In the genomic region with DNA sequence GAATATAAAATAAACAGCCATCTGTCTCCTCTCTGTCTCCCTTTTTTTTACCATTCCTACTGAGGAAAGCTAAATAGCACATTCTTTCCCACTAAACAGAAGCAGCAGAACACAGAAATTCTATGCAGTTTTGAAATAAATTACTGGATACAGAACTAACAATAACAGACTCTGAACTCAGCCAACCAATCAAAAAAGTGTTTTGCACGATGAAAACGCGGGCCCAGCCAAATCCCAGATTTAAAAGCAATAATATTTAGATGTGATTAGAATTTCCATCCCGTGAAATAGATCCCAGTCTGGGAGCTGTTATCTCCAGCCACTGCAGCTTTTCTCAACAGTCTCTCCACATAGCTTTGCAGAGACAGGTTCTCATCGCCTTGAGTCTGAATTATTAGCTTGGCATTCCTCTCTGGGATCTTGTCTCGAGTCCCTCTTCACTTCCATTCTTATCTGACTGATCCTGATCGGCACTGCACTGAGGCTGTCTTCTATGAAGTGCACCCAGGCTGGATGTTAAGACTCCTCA, we compare ENCODE assay signal across 20 mouse cellular contexts.
A peak's percentile ranks its signal among the peaks of the same experiment; 100 is the strongest.
DNase-seq lines count a peak whose midpoint lies in the region; ATAC-seq and TF ChIP-seq lines count a peak whose summit lies in the region.
"Had no signal": no experiment of that assay in that cellular context is flagged by ENCODE, and none has a peak within 500 bp of the region (broad histone marks: within the 10 kb centered on the region; RNA-seq: fewer than 3 reads in every experiment).

No protein-coding gene starts in this region.

- no peaks in the 10 kb centered on the region for H3K9me3 ChIP-seq in forebrain, postnatal 0 days (ENCODE audit: low read length)
- no peaks in the 10 kb centered on the region for H3K9me3 ChIP-seq in forebrain, embryonic 16.5 days (ENCODE audit: control insufficient read depth, low read length)
- H3K9me3 ChIP-seq in kidney, embryonic 15.5 days (replicated peaks) = no peaks in the 10 kb centered on the region
- H3K9me3 ChIP-seq: forebrain, embryonic 12.5 days; heart, embryonic 10.5 days; hindbrain, embryonic 12.5 days had no signal

- no peaks in the 10 kb centered on the region for H3K36me3 ChIP-seq in forebrain, postnatal 0 days (ENCODE audit: insufficient read depth)
- H3K36me3 ChIP-seq in forebrain, embryonic 16.5 days (ENCODE audit: control insufficient read depth, insufficient read depth) = no peaks in the 10 kb centered on the region
- no peaks in the 10 kb centered on the region for H3K36me3 ChIP-seq in kidney, embryonic 15.5 days
- H3K36me3 ChIP-seq: forebrain, embryonic 12.5 days; heart, embryonic 10.5 days; hindbrain, embryonic 12.5 days had no signal

- peak; percentile 43; the same call in 1 of the 2 replicates for ATAC-seq in forebrain, postnatal 0 days
- ATAC-seq in forebrain, embryonic 16.5 days = no peak
- no peak for ATAC-seq in kidney, embryonic 15.5 days (replicated peaks; ENCODE audit: low FRiP score)
- ATAC-seq: hindbrain, embryonic 16.5 days had no signal

- peaks cover 7% of the 10 kb centered on the region; the same call in 1 of the 2 replicates for H3K4me1 ChIP-seq in forebrain, postnatal 0 days (ENCODE audit: insufficient read depth)
- H3K4me1 ChIP-seq in forebrain, embryonic 16.5 days (replicated peaks; ENCODE audit: control insufficient read depth, insufficient read depth, low read length) = peaks cover 5% of the 10 kb centered on the region
- 0 out of 2 replicates have a peak, but pooled peaks cover 4% of the 10 kb centered on the region for H3K4me1 ChIP-seq in kidney, embryonic 15.5 days

- 59% methylated on average over 7 of the region's 7 CpGs for WGBS in forebrain, postnatal 0 days
- WGBS in forebrain, embryonic 16.5 days = 70% methylated on average over 7 of the region's 7 CpGs
- 60% methylated on average over 7 of the region's 7 CpGs for WGBS in kidney, embryonic 15.5 days

- no peaks in the 10 kb centered on the region for H3K27me3 ChIP-seq in forebrain, postnatal 0 days (ENCODE audit: insufficient read depth, low read length)
- no peaks in the 10 kb centered on the region for H3K27me3 ChIP-seq in forebrain, embryonic 16.5 days (replicated peaks; ENCODE audit: control insufficient read depth, insufficient read depth, low read length)
- H3K27me3 ChIP-seq in kidney, embryonic 15.5 days = no peaks in the 10 kb centered on the region
- H3K27me3 ChIP-seq: forebrain, embryonic 12.5 days; hindbrain, embryonic 12.5 days had no signal

- no peak for TF ChIP-seq CTCF in forebrain, postnatal 0 days (IDR thresholded peaks at IDR 0.05; ENCODE audit: low read depth)
- no peak for TF ChIP-seq CTCF in layer of hippocampus, adult 2 months (conservative IDR thresholded peaks at IDR 0.05)

- no peak overlapping the region for H3K9ac ChIP-seq in forebrain, postnatal 0 days
- H3K9ac ChIP-seq in forebrain, embryonic 16.5 days (replicated peaks; ENCODE audit: low read depth, low read length) = no peak overlapping the region
- no peak overlapping the region for H3K9ac ChIP-seq in kidney, embryonic 15.5 days
- H3K9ac ChIP-seq: forebrain, embryonic 12.5 days; hindbrain, embryonic 12.5 days had no signal

- no peak overlapping the region for H3K4me2 ChIP-seq in forebrain, postnatal 0 days (ENCODE audit: low read depth)
- no peak overlapping the region for H3K4me2 ChIP-seq in forebrain, embryonic 16.5 days (ENCODE audit: low read length)
- H3K4me2 ChIP-seq in kidney, embryonic 15.5 days = no peak overlapping the region
- H3K4me2 ChIP-seq: forebrain, embryonic 12.5 days; hindbrain, embryonic 12.5 days had no signal

- no peak overlapping the region for H3K4me3 ChIP-seq in forebrain, postnatal 0 days (ENCODE audit: low read depth, low read length)
- no peak overlapping the region for H3K4me3 ChIP-seq in forebrain, embryonic 16.5 days (replicated peaks; ENCODE audit: low read length)
- H3K4me3 ChIP-seq in layer of hippocampus, adult 2 months = no peak overlapping the region
- no peak overlapping the region for H3K4me3 ChIP-seq in kidney, embryonic 15.5 days (replicated peaks)
- H3K4me3 ChIP-seq: forebrain, embryonic 12.5 days; heart, embryonic 10.5 days; hindbrain, embryonic 12.5 days had no signal

- H3K27ac ChIP-seq in forebrain, postnatal 0 days (ENCODE audit: low read depth, low read length) = no peak overlapping the region
- no peak overlapping the region for H3K27ac ChIP-seq in forebrain, embryonic 16.5 days (ENCODE audit: low read length)
- peak overlapping the region; percentile 59 for H3K27ac ChIP-seq in layer of hippocampus, adult 2 months
- no peak overlapping the region for H3K27ac ChIP-seq in kidney, embryonic 15.5 days
- H3K27ac ChIP-seq: forebrain, embryonic 12.5 days; heart, embryonic 10.5 days; hindbrain, embryonic 12.5 days had no signal

- peak; percentile 10 for DNase-seq in forebrain, postnatal 0 days
- DNase-seq in layer of hippocampus, adult 2 months (ENCODE audit: low spot score in 2 of 2) = peak in 1 of 2 experiments; percentile 41
- no peak for DNase-seq in layer of hippocampus, postnatal 25 days (ENCODE audit: extremely low spot score in 1 of 2, low spot score in 1 of 2)
- peak; percentile 36 to 48 for DNase-seq in right cerebral cortex, postnatal 10 days (ENCODE audit: low spot score in 2 of 2)
- no peak for DNase-seq in right cerebral cortex, adult 2 months (ENCODE audit: low spot score in 2 of 2)
- DNase-seq in telencephalon, adult 2 months (ENCODE audit: low read depth, low spot score) = peak; percentile 21
- DNase-seq: adrenal gland, postnatal 10 days; cerebellum, adult 18-20 months; cerebellum, adult 9-11 months; cerebellum, postnatal 36 days; gastrocnemius, postnatal 10 days; heart, adult 18-20 months; heart, postnatal 10 days; heart, postnatal 4 days had no signal

Comparison
In these comparisons a context has a peak if more than half of its experiments do, and no peak if none do; other contexts are left out.
1. DNase-seq: peak in forebrain, postnatal 0 days (single experiment), right cerebral cortex, postnatal 10 days (2 of 2) and telencephalon, adult 2 months (single experiment); none in layer of hippocampus, postnatal 25 days (0 of 2) and right cerebral cortex, adult 2 months (0 of 2).